8 mouse cellular contexts compared by ENCODE assay signal in genomic region chr19:47919126-47919965, GRCm38 (mm10). TPM values are rescaled to one million over a fixed set of nuclear protein-coding genes. Genes with fewer than 3 reads are reported as not detected.
A peak's percentile ranks its signal among the peaks of the same experiment; 100 is the strongest.
DNase-seq lines count a peak whose midpoint lies in the region; ATAC-seq and TF ChIP-seq lines count a peak whose summit lies in the region.

Gene Cfap43, minus strand, starts transcription at chr19:47919287.
Gene Itprip, minus strand, starts transcription at chr19:47919299.

- peaks cover 4% of the 10 kb centered on the region; the same call in 1 of the 2 replicates for H3K4me1 ChIP-seq in bone marrow, adult 2 months (ENCODE audit: control insufficient read depth, insufficient read depth, low read length)
- H3K4me1 ChIP-seq in forebrain, embryonic 13.5 days = peaks cover 37% of the 10 kb centered on the region
- peaks cover 11% of the 10 kb centered on the region; the same call in 1 of the 2 replicates for H3K4me1 ChIP-seq in liver, postnatal 0 days (ENCODE audit: insufficient read depth)
- peaks cover 33% of the 10 kb centered on the region for H3K4me1 ChIP-seq in neural tube, embryonic 13.5 days (replicated peaks)
- H3K4me1 ChIP-seq in testis, adult 2 months (ENCODE audit: control insufficient read depth, insufficient read depth, low read length) = peaks cover 3% of the 10 kb centered on the region; the same call in 1 of the 2 replicates

- TF ChIP-seq EP300 in liver, postnatal 0 days (IDR thresholded peaks at IDR 0.05; ENCODE audit: low read depth) = peak; percentile 59

- peak; percentile 78 for ATAC-seq in forebrain, embryonic 13.5 days
- ATAC-seq in liver, postnatal 0 days = peak; percentile 80
- ATAC-seq in neural tube, embryonic 13.5 days (ENCODE audit: low read depth) = peak; percentile 77

- intact Hi-C loops in heart, postnatal 14 days (cut with DNase I) = loop anchor here (1.0 kb wide), 1 partner anchor 13 kb away; no protein-coding TSS in a partner anchor

- peak within 1 kb of the TSS; percentile 94 for H3K4me3 ChIP-seq in bone marrow, adult 2 months (replicated peaks; ENCODE audit: control insufficient read depth, low read depth, low read length)
- H3K4me3 ChIP-seq in forebrain, embryonic 13.5 days = peak within 1 kb of the TSS; percentile 81
- peak within 1 kb of the TSS; percentile 66 for H3K4me3 ChIP-seq in liver, postnatal 0 days (ENCODE audit: low read depth, low read length)
- H3K4me3 ChIP-seq in neural tube, embryonic 13.5 days = peak within 1 kb of the TSS; percentile 62
- H3K4me3 ChIP-seq in testis, adult 2 months (ENCODE audit: control insufficient read depth, low read depth, low read length) = peak within 1 kb of the TSS; percentile 78

- DNase-seq in CD4-positive helper T cell, adult 2 months (ENCODE audit: low read depth, low spot score) = peak; percentile 91
- peak; percentile 82 to 87 for DNase-seq in heart, postnatal 14 days
- DNase-seq in large intestine, adult 2 months (ENCODE audit: low read depth, low spot score) = peak; percentile 89
- peak; percentile 74 for DNase-seq in liver, postnatal 0 days

- TF ChIP-seq POLR2A in bone marrow, adult 2 months (IDR thresholded peaks at IDR 0.05; ENCODE audit: borderline replicate concordance, control insufficient read depth, low read depth, low read length) = peak; percentile 74; the same call in 1 of the 2 replicates
- no peak for TF ChIP-seq POLR2A in testis, adult 2 months (IDR thresholded peaks at IDR 0.05; ENCODE audit: control insufficient read depth, low read depth, low read length)

- TF ChIP-seq CTCF in bone marrow, adult 2 months (IDR thresholded peaks at IDR 0.05; ENCODE audit: control insufficient read depth, insufficient read depth, low read length) = peak; percentile 18; the same call in 1 of the 2 replicates
- peak; percentile 60 for TF ChIP-seq CTCF in liver, postnatal 0 days (IDR thresholded peaks at IDR 0.05; ENCODE audit: low read depth)
- no peak for TF ChIP-seq CTCF in testis, adult 2 months (IDR thresholded peaks at IDR 0.05; ENCODE audit: control insufficient read depth, insufficient read depth, insufficient replicate concordance, low read depth, low read length)

- peak within 1 kb of the TSS; percentile 98 for H3K27ac ChIP-seq in bone marrow, adult 2 months (ENCODE audit: control insufficient read depth, insufficient read depth, low read depth, low read length, poor library complexity)
- peak within 1 kb of the TSS; percentile 81 for H3K27ac ChIP-seq in forebrain, embryonic 13.5 days
- H3K27ac ChIP-seq in liver, postnatal 0 days (ENCODE audit: low read depth) = peak within 1 kb of the TSS; percentile 88
- H3K27ac ChIP-seq in neural tube, embryonic 13.5 days (replicated peaks) = peak within 1 kb of the TSS; percentile 85
- no peak within 1 kb of the TSS for H3K27ac ChIP-seq in testis, adult 2 months (ENCODE audit: control insufficient read depth, insufficient read depth, low read depth, low read length)

- H3K36me3 ChIP-seq in forebrain, embryonic 13.5 days (ENCODE audit: poor library complexity, severe bottlenecking) = no peaks in the 10 kb centered on the region
- H3K36me3 ChIP-seq in liver, postnatal 0 days (replicated peaks; ENCODE audit: insufficient read depth, low read length) = no peaks in the 10 kb centered on the region
- H3K36me3 ChIP-seq in neural tube, embryonic 13.5 days = no peaks in the 10 kb centered on the region
- no peaks in the 10 kb centered on the region for H3K36me3 ChIP-seq in testis, adult 2 months (ENCODE audit: control insufficient read depth, insufficient read depth, low read length)

- peak within 1 kb of the TSS; percentile 87 for H3K4me2 ChIP-seq in forebrain, embryonic 13.5 days
- H3K4me2 ChIP-seq in liver, postnatal 0 days (ENCODE audit: low read depth, low read length) = peak within 1 kb of the TSS; percentile 77
- peak within 1 kb of the TSS; percentile 87 for H3K4me2 ChIP-seq in neural tube, embryonic 13.5 days

- H3K9ac ChIP-seq in forebrain, embryonic 13.5 days = peak within 1 kb of the TSS; percentile 91
- H3K9ac ChIP-seq in liver, postnatal 0 days (replicated peaks) = peak within 1 kb of the TSS; percentile 76
- peak within 1 kb of the TSS; percentile 75 for H3K9ac ChIP-seq in neural tube, embryonic 13.5 days

- no peaks in the 10 kb centered on the region for H3K9me3 ChIP-seq in forebrain, embryonic 13.5 days (replicated peaks)
- H3K9me3 ChIP-seq in liver, postnatal 0 days (ENCODE audit: low read length) = no peaks in the 10 kb centered on the region
- no peaks in the 10 kb centered on the region for H3K9me3 ChIP-seq in neural tube, embryonic 13.5 days

- H3K27me3 ChIP-seq in forebrain, embryonic 13.5 days = no peaks in the 10 kb centered on the region
- H3K27me3 ChIP-seq in liver, postnatal 0 days (ENCODE audit: insufficient read depth, low read length) = no peaks in the 10 kb centered on the region
- no peaks in the 10 kb centered on the region for H3K27me3 ChIP-seq in neural tube, embryonic 13.5 days
- no peaks in the 10 kb centered on the region; the same call in 1 of the 2 replicates for H3K27me3 ChIP-seq in testis, adult 2 months (ENCODE audit: control insufficient read depth, insufficient read depth, low read length)

- under 1% methylated on average over 48 of the region's 48 CpGs for WGBS in bone marrow, adult 2 months
- WGBS in forebrain, embryonic 13.5 days = under 1% methylated on average over 48 of the region's 48 CpGs
- WGBS in large intestine, adult 2 months = under 1% methylated on average over 48 of the region's 48 CpGs
- WGBS in liver, postnatal 0 days (ENCODE audit: insufficient replicate concordance) = under 1% methylated on average over 48 of the region's 48 CpGs
- WGBS in neural tube, embryonic 13.5 days = under 1% methylated on average over 48 of the region's 48 CpGs

RNA-seq across cellular contexts. Expression of gene Cfap43, which starts in this region (rescaled TPM):
- not detected in 2 replicates for polyA plus RNA-seq in bone marrow, adult 2 months (2011; ENCODE audit: insufficient read depth, insufficient read length, low replicate concordance, missing spikeins)
- polyA plus RNA-seq in forebrain, embryonic 13.5 days (2015; fragmentation: Nextera tagmentation; extraction: Ambion mirVana) = 0.66 and 0.82 TPM in 2 replicates
- under 1 TPM in 1 of 2 experiments, not detected in 1; 0.81 TPM for total RNA-seq in heart, postnatal 14 days (2021)
- 0.12 TPM in 1 of 2 replicates, not detected in the other for polyA plus RNA-seq in large intestine, adult 2 months (2012; rRNA removed)
- 0.05 TPM in 1 of 2 replicates, not detected in the other for polyA plus RNA-seq in liver, postnatal 0 days (2015; fragmentation: Nextera tagmentation; extraction: Ambion mirVana)
- 0.28 and 0.47 TPM in 2 replicates for polyA plus RNA-seq in neural tube, embryonic 13.5 days (2015; fragmentation: Nextera tagmentation; extraction: Ambion mirVana)
- polyA plus RNA-seq in testis, adult 2 months (2012; rRNA removed) = 95.2 and 103 TPM in 2 replicates

RNA-seq across cellular contexts. Expression of gene Itprip, which starts in this region (rescaled TPM):
- 8.8 and 14.9 TPM in 2 replicates for polyA plus RNA-seq in bone marrow, adult 2 months (2011; ENCODE audit: insufficient read depth, insufficient read length, low replicate concordance, missing spikeins)
- 9.8 and 12.7 TPM in 2 replicates for polyA plus RNA-seq in forebrain, embryonic 13.5 days (2015; fragmentation: Nextera tagmentation; extraction: Ambion mirVana)
- total RNA-seq in heart, postnatal 14 days (2021) = 1 to 10 TPM; 8.0 to 8.1 TPM
- 3.6 and 3.9 TPM in 2 replicates for polyA plus RNA-seq in large intestine, adult 2 months (2012; rRNA removed)
- polyA plus RNA-seq in liver, postnatal 0 days (2015; fragmentation: Nextera tagmentation; extraction: Ambion mirVana) = 2.4 and 2.8 TPM in 2 replicates
- 7.0 and 8.1 TPM in 2 replicates for polyA plus RNA-seq in neural tube, embryonic 13.5 days (2015; fragmentation: Nextera tagmentation; extraction: Ambion mirVana)
- 43.0 and 48.0 TPM in 2 replicates for polyA plus RNA-seq in testis, adult 2 months (2012; rRNA removed)

Comparison
In these comparisons a context has a peak if more than half of its experiments do, and no peak if none do; other contexts are left out.
1. RNA of gene Cfap43 (polyA plus RNA-seq): 95.2 to 103 TPM in testis, adult 2 months; 0.66 to 0.82 TPM in forebrain, embryonic 13.5 days, 0.28 to 0.47 TPM in neural tube, embryonic 13.5 days, not detected in bone marrow, adult 2 months, 0.05 TPM in liver, postnatal 0 days and 0.12 TPM in large intestine, adult 2 months; every median in the first group is over 10 times any median in the second.
2. Peak in every context shown above with its lines, with median percentiles within 50 percentile points of each other: DNase-seq, H3K4me3 ChIP-seq, ATAC-seq, H3K4me2 ChIP-seq and H3K9ac ChIP-seq.